ENCODE assay signal across 1 mouse cellular context in the genomic region with DNA sequence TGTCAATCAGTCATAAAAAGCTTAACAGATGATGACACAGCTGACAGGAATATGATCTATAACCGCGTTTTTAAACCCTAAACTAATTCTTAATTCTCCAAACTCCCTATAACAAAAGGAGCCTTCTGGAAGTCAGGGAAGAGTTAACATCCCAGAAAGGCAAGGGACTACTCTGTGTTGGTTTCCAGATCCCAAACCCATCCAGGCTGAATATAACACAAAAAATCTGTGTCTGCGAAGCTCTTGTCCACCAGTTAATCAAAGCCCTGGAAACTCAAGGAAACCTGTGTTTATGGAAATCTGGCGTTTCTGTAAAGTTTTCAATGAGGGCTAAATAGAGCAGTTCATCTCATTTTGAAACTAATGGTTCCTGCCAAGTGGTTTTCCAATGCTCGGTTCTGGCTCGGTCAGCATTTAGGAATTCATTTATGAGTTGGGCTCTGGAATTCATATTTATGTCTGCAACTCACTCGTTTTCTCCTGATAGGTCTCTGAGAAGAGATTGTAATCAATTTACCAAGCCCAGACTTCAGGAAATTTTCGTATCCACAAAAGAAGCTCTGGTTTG.
TF ChIP-seq lines count a peak whose summit lies in the region.

No protein-coding gene starts in this region.

TF ChIP-seq in myocyte, 11 proteins besides CTCF, POLR2A, EP300 and RAD21:
- TF ChIP-seq MAX (IDR thresholded peaks at IDR 0.05; ENCODE audit: low read depth) (no peak), SRF (IDR thresholded peaks at IDR 0.05; ENCODE audit: control insufficient read depth, insufficient read length, low read depth) (no peak), MYOD1 (IDR thresholded peaks at IDR 0.05; ENCODE audit: control insufficient read depth in 1 of 3, insufficient read length in 2 of 3, low read depth in 2 of 3) (no peak), MYOG (IDR thresholded peaks at IDR 0.05; ENCODE audit: control insufficient read depth in 1 of 3, insufficient read depth in 1 of 3, insufficient read length in 2 of 3, low read depth in 2 of 3) (no peak), TCF3 (IDR thresholded peaks at IDR 0.05; ENCODE audit: insufficient read length, low read depth) (no peak)
